Mouse (Mus musculus): ENCODE measurements around the gene Bmpr1b.
A peak's percentile ranks its signal among the peaks of the same experiment; 100 is the strongest.
"Not testable (repeated sequence)": the region's sequence is repeated elsewhere in the genome, so short reads cannot be mapped to it uniquely, and the experiment has no call there.

Gene Bmpr1b

DNA sequence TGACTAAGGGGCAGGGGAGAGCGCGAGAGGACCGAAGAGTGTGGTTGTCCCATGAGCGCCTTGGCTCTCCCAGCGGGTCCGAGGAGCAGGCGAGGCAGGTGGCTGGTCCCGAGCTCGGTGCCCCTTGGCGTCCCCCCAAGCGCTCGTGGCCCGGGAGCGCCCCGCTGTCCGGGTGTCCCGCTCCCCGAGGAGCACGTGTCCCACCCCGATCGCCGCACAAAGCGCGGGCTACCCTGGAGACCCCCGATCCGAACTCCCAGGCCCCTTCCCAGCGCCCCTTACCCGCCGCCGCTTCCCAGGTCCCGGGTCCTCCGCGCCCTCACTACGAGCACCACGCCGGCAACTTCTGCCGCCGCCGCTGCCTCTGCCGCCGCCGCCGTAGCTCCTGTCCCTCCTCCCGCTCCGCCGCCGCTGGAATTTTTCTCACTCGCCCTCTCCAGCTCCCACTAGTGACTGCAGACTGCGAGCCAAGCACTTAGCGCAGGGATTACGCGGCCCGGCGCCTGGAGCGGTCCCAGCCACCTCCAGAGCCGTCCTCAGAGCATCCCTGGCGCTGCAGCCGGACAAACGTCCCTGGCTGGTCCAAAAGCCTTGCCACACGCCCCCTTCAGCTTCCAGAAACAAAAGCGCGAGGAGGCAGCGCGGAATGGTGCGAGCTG, at the start of gene Bmpr1b:
TSS of gene Bmpr1b (minus strand) at position 563 of the 659 bp plus-strand sequence.
- peak; percentile 88 for DNase-seq (ENCODE audit: low spot score)

DNA sequence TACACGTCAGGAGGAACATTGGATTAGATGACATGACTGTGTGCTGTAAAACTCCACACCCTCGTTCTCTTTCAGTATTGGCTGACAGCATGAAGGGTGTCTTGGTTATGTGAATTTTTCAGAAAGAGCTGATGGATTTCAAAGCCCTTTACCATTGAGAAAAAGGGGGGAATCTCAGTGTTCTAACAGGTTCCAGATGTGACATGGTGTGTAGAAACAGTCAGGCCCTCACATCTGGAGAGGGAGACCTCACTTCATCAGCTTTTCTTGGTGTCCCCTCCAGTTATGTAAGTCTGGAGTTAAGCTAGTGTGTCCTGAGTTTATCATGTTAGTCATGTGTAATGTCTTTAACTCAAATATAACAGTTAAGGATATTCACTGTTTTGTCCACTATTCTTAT, 43.6 kb upstream of the Bmpr1b start:
- DNase-seq (ENCODE audit: low spot score): no peak

DNA sequence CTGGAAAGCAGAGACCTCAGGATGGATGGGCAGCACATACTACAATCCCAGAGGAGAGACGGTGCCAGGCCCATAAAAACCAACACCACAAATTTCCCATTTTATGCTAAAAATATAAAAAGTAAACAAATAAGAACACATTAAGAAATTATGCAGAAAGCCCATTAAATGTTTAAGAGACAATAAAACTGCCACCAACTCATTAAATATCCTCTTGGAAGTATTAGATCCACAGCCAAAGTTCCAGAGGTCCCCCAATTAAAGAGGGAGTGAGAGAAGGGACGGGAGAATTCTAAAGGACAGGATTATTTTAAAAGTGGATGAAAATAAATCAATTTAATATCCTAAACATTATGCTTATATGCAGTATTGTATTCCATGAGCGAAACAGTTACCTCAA, 43.0 kb upstream of the Bmpr1b start:
- no peak for DNase-seq (ENCODE audit: low spot score)

DNA sequence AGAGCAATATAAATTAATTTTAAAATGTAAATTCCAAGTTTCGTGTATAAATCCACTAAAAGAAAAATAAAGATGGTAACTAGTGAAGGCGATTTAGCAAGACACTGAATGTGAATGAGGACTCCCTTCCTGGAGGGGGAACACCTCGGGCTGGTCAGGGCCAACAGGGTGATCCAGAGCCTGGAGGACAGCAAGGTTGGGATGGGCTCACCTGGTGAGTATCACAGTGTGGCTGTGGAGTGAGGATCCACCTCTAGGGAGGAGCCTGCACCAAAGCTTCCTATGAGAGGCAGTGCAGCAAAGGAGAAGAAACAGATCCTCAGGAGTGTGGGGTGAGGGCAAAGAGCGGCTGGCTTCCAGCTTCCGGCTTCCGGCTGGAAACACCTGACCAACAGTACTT, 40.8 kb upstream of the Bmpr1b start:
- no peak for DNase-seq (ENCODE audit: low spot score)

DNA sequence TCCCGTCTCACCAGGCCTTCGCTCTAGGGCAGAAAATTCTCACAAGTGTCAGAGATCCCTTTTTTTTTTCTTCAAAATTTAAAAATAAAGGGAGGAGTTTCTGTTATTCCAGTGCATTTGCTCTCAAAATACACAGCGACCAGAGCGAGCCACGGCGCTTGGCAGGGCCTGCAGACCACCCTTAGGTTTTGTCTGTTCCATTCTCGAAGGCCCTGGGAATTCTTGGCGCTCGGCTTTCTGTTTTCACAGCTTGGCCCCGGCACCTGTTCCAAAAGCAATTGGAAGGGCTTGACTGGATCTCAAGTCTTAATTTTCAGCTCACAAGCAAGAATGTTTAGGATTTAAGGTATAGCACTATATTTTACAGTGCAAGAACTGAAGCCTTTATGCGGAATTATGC, 39.8 kb upstream of the Bmpr1b start:
- no peak for DNase-seq (ENCODE audit: low spot score)

DNA sequence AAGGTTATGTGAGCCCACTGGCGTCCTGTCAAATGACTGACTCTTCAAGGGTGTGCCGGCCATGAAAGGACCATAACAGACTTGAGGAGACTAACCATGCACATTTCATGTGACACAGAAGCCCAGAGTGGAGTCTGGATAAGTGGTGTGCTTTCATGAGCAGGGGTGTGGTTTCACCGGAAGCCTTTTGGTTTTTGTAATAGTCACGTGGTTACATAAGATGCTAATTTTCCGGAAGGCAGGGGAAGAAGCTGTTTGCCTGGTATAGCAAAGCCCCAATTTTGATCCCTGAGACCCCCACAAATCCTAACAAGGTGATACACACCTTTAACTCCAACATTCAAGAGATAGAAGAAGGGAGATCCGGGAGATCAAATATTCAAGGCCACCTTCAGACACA, 38.3 kb upstream of the Bmpr1b start:
- no peak for DNase-seq (ENCODE audit: low spot score)

DNA sequence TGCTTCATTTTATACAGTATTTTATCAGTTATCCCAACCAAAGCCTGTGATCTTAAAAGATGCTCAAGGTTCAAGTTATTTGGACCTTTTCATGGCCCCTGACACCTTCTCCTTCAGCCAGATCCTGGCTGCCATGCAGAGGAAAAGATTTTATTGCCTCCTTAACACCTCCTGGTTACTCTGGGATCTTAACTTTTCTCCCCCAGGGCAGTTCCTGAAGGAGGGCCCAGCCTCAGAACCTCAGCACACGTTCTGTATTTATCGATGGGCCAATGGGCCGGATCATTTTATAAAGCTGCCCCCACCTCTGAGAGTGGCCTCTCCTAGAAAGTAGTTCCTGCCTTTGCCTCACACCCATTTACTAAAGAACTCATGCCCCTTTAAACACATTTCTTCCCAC, 37.1 kb upstream of the Bmpr1b start:
- DNase-seq (ENCODE audit: low spot score): no peak

DNA sequence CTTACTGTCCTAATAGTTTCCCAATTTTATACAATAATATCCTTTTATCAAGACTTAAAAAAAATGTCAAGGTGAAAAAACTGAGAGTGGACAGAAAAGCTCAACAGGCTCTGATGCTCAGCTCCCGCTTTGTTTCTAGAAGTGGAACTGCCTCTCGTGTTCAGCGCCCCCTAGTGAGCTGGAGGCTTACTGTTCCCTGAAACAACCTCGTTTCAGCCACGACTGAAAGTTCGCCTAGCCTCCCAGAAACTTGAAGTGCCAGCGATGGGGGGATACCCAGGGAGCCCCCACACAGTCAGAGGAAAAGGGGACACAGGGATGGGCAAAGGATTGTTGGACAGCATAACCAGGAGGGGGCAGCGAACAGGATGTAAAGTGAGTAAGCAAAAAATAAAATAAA, 26.9 kb upstream of the Bmpr1b start:
- DNase-seq (ENCODE audit: low spot score): no peak

DNA sequence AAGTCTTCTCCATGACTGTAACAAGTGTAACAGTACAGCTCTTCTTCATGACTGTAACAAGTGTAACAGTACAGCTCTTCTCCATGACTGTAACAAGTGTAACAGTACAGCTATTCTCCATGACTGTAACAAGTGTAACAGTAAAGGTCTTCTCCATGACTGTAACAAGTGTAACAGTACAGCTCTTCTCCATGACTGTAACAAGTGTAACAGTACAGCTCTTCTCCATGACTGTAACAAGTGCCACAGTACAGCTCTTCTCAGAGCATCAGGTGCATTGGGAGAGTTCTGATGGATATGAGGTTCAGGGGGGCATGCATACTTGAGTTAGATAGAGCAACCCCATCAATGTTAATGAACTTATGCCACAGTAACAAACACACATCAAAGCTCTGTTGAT, 22.4 kb upstream of the Bmpr1b start:
- DNase-seq (ENCODE audit: low spot score): not testable (repeated sequence)

DNA sequence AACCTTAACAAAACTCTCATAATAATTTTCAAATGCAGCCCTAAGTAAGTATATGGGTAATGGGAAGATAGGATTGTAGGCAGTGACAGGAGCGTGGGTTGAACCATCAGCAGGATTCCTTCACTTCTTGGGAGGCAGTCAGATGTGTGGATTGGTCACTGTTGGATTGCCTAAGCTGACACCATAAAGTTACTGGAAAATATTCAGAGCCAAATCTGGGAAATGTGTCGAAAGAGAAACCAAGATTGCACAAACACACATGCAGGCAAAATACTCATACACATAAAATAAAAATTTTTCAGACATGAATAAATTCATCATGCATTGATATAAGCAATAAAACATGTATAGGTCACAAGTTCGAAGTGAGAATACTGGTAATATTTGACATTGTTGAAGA, 17.3 kb upstream of the Bmpr1b start:
- no peak for DNase-seq (ENCODE audit: low spot score)

DNA sequence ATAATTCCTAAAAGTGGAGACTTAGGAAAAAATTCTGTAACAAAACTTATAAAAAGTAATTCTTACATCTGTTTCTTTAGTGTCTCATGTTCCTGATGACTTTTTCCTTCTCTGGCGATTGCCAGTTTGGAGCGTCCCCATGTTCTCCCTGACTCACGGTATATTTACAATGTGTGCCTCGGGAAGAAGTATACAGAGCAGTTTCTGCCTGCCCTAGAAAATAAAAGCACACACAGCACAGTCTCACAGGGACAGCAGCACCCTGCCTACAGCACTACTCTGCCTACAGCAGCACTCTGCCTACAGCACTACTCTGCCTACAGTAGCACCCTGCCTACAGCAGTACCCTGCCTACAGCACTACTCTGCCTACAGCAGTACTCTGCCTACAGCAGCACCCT, 4.8 kb upstream of the Bmpr1b start:
- DNase-seq (ENCODE audit: low spot score): no peak

DNA sequence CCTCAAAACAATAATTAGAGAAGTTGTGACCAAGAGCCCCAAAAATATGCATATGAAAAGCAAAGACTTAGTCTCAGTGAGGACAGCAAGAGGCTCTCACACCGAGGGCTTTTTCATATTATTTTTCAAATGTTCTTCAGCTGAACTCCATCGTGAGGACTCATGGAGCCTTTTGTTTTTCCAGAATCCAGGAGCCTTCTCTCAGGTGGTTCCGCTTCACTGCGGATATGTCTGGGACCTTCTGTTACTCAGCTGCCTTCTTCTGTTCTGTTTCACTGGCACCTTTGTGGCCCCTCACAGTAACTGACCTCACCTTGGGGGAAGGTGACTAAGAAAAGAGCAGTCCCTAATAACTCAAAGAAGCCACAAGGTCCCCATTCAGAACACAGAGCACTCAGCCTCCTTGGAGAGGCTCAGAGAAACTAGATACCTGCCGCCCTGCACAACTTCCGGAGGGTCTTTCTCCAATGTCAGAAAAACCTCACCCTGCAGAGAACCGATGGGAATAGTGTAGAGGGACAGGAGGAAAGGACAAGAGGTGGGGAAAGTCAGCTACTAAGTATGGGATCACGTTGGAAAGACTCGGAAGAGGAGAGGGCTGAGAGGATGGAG, 868 bp downstream of the Bmpr1b start:
- DNase-seq (ENCODE audit: low spot score): peak; percentile 25

DNA sequence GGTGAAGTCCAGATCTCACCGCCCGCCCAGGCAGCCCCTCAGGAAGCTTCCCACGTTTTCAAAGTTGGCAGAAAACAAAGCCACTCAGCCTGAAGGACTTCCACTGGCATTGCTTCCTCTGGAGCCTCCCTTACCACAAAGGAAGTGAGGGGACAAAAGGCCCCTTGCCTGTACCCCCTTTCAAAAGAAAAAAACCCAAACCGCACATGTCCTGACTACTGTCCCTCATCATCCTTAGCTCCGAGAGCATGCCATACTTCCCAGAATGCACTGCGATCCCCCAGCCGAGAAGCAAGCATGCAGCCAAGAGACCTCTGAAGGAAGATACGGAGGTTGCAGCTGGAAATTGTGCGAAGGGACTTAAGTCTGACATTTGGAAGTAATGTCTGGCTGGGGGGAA, 4.2 kb downstream of the Bmpr1b start:
- DNase-seq (ENCODE audit: low spot score): no peak

DNA sequence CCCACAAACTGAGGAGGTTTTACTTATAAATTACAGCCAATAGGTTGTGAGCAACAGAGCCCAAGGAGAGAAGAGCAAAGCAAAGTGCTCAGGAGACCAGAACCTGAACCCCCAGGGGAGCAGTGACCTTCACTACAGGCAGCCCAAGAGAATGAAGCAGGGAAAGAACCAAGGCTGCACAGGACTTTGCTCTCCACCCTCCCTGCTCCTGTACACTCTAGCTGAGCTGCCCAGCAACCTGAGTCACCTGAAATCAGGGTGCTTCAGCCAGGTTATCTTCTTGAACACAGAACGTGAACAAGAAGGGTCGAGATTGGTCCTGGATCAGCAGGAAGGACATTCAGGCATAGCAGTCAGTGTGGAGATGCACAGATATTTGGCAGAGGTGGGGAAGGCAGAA, 5.3 kb downstream of the Bmpr1b start:
- DNase-seq (ENCODE audit: low spot score): no peak

DNA sequence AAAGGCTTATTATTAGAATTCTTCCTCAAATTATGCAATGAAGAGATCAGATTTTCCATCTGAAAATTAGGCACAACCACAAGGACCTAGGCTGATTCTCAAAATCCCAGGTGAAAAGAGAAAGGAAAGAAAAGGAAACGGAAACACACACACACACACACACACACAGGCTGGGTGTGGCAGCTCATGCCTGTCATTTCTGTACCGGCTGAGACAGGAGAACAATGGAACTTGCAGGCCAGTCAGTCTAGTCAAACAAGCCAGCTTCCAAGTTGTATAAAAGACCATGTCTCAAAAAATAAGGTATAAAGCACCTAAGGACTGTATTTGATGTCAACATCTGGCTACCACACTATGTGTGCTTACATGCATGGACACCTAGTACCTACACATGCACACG, 7.8 kb downstream of the Bmpr1b start:
- DNase-seq (ENCODE audit: low spot score): no peak

DNA sequence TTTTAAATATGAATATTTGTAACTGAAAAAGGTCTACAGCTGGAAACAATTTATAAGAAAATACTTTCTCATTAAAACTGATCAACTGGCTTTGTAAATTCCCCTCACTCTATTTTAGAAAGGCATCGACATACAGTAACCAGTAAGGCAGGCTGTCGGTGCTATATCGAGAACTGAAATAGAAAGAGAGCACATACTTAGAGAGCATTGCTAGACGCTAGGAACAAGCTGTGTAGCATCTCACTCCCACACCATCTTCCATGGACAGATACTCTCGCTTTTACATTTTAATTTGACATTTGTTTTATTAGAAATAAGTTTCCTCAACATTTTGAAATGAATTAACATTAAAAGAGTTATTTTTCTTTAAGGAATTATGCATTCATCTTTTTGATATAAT, 17.2 kb downstream of the Bmpr1b start:
- DNase-seq (ENCODE audit: low spot score): no peak

DNA sequence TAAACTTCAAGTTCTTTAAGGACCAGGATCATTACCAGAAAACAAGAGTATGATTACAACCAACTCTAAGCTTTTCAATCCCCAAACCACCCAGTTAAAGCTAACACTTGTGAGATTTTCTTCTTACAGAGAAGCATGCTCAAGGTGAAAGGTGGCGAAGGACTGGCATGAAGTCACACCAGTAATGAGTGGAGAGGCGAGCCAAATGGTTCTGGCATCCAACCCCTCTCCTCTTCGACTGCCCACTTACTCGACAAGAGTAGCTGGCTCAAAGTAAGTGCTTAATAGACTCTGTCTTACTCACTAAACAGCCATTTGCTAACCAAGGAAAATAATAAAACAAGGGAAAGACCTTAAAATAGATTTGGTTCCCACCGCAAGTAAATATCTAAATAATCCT, 30.4 kb downstream of the Bmpr1b start:
- DNase-seq (ENCODE audit: low spot score): no peak

DNA sequence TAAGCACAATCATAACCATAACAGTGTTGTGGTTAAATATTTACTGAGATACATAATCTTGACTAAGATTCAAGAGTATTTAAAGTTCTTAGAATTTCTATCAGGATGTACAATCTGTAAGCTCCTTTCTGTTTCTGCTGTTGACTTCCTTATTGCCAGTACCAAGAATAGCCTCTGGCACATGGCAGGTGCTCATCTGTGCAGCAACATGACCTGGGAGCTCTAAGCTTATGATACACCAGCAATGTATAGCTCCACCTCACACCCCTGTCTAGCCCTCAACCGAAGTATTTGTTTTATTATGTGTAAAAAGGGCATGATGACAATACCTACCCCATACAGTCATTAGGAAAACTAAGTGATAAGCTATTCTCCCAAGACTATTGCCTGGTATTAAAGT, 42.8 kb downstream of the Bmpr1b start:
- no peak for DNase-seq (ENCODE audit: low spot score)

DNA sequence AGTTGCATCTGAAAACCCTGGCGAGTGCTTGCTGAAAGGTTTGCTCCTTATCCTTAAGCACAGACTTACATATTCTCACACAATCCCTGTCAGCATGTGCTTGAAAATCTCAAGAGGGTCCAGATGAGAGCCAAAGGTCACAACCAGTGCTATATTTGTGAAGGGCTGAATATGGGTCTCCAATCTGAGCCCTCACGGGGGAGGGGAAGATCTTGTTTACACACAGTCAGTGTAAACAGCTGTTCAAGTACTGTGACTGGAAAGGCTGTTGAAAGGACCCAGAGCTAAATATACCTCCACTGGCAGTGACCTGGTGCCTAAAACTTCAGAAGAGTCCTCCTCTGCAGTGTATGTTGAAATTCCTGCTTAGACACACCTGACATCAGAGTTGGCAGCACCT, 43.7 kb downstream of the Bmpr1b start:
- peak; percentile 8 for DNase-seq (ENCODE audit: low spot score)

DNA sequence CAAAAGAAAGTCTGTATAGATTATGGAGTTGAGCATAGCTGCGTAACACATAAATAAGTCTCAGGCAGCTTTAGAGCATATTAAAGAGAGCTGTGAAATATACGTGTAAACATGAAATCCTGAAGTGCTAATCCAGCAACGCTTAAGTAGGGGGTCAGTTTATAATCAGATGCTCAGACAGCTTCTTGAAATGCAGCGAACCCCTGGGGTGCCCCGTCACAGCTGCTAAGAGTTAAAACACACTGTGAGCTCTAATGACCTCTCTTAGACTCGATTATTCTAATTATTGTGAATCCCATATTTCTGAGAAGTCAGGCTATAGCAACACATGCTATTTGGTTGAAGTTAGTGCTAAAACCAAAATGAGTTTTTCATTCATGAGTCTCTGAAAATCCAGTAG, 45.0 kb downstream of the Bmpr1b start:
- DNase-seq (ENCODE audit: low spot score): peak; percentile 17

DNA sequence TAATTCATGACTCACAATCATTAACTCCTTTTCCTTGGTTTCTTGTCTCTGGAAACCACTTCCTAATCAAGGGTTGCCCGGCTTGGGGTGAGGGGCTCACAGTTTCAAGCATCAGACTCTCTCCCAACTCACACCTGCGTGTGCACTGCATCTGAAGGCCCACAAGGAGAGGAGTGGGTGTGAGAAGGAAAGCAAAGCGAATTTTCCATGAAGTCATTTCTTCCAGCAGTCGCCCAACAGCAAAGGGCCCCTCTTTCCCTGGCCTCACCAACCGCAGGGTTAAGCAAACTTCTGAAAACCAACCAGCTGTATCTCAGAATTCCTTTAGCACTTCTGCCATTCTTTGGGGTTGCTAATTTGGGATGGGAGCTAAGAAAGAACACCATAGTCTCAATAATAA, 46.8 kb downstream of the Bmpr1b start:
- no peak for DNase-seq (ENCODE audit: low spot score)

DNA sequence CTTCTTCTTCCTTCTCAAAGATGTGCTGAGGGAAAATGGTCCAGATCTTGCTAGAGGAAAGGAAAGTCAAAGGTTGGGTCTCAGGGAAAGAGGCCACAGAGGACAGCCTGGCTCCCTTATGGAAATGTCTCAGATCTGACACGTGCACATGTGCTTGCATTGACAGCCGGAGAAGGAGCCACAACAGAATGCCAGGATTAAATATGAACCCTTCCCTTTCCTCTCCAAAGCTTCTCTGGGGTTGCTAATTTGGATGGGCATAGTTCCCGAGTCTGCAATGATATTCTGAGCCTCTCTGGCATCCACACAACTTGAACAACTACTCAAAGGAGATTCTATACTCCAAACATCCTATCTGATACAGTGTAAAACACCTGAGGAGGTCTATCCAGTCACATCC, 48.4 kb downstream of the Bmpr1b start:
- DNase-seq (ENCODE audit: low spot score): no peak

DNA sequence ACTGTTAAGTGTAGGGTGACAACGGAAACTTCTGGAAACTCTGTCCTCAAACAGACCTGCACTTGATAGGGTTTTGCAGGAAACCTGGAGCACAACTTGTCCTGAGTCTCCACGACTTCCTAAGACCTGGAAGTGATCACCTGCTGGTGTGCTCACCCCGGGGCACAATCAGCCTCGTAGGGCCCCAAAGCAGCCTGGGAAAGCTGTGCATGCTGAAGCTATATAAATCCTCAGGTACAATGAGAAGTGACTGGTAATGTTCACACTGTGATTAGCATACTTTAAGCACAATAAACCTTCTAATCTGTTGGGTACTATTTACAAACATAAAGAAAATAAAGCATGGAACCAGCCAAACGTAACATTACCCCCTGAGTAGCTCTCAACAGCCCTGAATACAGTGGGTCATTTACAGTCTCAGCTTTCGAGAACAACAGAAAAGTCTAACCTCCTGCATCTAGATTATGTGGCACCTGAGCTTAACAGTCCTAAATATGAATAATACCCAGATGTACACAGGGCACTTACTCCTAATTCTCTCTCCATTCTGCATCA, 54.4 kb downstream of the Bmpr1b start:
- no peak for DNase-seq (ENCODE audit: low spot score)

DNA sequence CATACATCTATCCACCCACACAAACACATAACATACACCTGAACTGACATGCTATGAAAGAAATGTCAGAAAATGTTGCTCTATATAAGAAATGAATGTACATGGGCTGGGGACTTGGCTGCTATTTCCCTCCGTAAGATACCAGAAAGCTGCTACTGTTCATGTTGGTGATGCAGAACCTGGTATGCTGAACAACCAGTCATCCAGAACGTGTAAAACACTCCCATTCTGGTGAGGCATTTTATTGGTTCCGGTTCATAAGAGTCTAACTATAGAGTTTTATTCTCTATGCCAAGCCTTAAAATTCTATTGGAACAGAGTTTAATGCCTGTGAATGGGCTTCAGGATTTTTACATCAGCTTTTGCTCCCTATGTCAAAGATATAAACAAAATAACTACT, 55.0 kb downstream of the Bmpr1b start:
- DNase-seq (ENCODE audit: low spot score): no peak

All from retina, embryonic 14.5 days (tissue).